Mouse (Mus musculus) CD4-positive naive resting alpha-beta T cell, adult 76 days (primary cell): ENCODE results near the gene Cyp2c68. TPM values are rescaled to one million over a fixed set of nuclear protein-coding genes. Genes with fewer than 3 reads are reported as not detected.

ENCODE experiments used
- total RNA-seq: library from RNA; stranded (reverse); gene quantifications from one replicate; pipeline ENCODE4 v1.2.4, GENCODE M21; 2023

The Cyp2c68 gene
- total RNA-seq: not detected

DNA sequence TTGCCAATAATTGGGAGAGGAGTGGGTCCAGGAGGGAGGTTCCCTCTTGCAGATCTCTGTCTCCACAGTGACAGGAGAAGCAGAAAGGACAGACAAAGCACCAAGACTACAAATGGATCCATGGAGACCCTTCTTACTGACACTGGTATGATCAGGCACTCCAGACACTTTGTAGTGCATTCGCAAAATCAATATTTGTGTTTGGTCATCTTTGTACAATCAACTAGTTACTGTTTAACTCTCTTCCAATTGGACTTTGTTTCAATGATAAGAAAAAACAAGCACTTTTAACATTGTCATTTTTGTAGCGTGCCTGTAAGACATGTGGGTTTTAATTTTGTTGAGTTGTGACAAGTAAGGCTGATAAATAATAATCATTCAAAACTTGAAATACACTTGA is at the start of gene Cyp2c68:
TSS of gene Cyp2c68 (minus strand) at position 135 of the 400 bp plus-strand sequence.

DNA sequence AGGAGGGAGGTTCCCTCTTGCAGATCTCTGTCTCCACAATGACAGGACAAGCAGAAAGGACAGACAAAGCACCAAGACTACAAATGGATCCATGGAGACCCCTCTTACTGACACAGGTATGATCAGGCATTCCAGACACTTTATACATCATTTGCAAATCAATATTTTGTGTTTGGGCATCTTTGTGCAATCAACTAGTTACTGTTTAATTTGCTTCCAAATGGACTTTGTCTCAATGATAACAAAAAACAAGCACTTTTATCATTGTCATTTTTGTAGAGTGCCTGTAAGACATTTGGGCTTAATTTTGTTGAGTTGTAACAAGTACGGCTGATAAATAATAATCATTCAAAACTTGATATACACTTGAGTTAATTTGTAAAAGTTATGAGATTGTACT is 91.9 kb downstream of the Cyp2c68 start, which contains the start of gene Cyp2c67:
TSS of gene Cyp2c67 (minus strand) at position 114 of the 400 bp plus-strand sequence.

Other genes starting within 250 kb of the Cyp2c68 start
- gene Cyp2c39, start 230.2 kb downstream of the Cyp2c68 start, total RNA-seq: not detected
- gene Cyp2c67, start 92.0 kb downstream of the Cyp2c68 start, total RNA-seq: not detected
- not detected for gene Cyp2c40, start 71.8 kb upstream of the Cyp2c68 start, total RNA-seq
- gene Cyp2c69, start 145.7 kb upstream of the Cyp2c68 start, total RNA-seq: not detected